Mouse (Mus musculus): Measurements from ENCODE around the gene P3h3. TPM values are rescaled to one million over a fixed set of nuclear protein-coding genes. Genes with fewer than 3 reads are reported as not detected.
A peak's percentile ranks its signal among the peaks of the same experiment; 100 is the strongest.

P3h3 gene
- polyA plus RNA-seq, 1 experiment from 2014 or later: 59.8 TPM

DNA sequence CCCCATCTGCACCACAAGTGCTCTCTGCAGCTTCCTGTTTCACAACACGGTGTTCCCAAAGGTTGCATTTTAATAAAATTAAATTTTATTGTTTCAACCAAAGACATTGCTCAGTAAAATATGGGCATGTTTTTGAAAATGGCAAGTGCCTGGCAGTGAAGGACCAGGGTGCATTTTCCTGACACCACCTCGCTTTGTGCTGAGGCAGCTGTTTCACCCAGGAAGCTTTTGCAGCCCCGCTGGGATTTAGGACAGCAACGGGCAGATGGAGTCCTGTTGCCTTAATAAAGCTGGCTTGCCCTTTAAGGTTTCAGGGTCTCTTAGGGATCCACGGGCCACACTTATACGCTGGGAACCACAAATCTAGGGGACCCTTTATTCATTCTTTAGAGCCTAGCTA lies 33.4 kb upstream of the P3h3 start:
- H3K9me3 ChIP-seq: no peaks in the 10 kb centered on the region
- no peak overlapping the region for H3K4me2 ChIP-seq
- H3K27me3 ChIP-seq: no peaks in the 10 kb centered on the region
- no peak overlapping the region for H3K9ac ChIP-seq (replicated peaks)
- no peak overlapping the region for H3K27ac ChIP-seq
- H3K36me3 ChIP-seq: no peaks in the 10 kb centered on the region
- no peaks in the 10 kb centered on the region for H3K4me1 ChIP-seq (replicated peaks)
- no peak overlapping the region for H3K4me3 ChIP-seq (replicated peaks)
- 60% methylated on average over 6 of the region's 6 CpGs for WGBS
- ATAC-seq (ENCODE audit: insufficient number of reproducible peaks, insufficient read depth, low FRiP score, low TSS enrichment, low read depth): no peak

DNA sequence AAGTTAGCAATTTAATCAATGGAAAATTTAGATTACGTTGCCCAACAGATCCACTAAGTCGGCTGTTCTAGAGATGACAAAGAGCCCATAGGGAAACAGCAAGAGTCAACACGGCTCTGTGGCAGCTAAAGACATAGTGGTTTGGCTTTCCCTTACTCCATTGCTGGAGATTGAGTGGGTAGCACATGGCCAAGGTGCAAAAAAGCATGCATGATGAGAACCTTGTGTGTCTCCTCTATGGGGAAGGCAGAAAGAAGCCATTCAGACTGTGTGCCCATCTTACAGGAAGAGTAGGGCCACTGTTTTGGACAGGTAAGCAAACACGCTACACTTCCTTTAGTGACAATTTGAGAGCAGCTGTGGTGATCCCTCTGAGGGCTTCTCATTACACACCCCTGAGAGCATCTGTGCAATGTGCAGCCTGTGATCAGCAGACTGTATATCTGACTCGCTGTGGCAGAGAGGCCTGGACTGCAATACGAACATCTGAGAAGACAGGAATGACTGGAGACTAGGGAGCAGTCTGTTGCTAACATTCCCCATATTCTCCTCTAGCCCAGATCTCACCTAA lies 31.1 kb upstream of the P3h3 start:
- WGBS: 91% methylated on average over 6 of the region's 6 CpGs
- Histone ChIP-seq H3K4me1 (replicated peaks) (peaks cover 6% of the 10 kb centered on the region; the same call in 1 of the 2 replicates), H3K27ac (no peak overlapping the region)

DNA sequence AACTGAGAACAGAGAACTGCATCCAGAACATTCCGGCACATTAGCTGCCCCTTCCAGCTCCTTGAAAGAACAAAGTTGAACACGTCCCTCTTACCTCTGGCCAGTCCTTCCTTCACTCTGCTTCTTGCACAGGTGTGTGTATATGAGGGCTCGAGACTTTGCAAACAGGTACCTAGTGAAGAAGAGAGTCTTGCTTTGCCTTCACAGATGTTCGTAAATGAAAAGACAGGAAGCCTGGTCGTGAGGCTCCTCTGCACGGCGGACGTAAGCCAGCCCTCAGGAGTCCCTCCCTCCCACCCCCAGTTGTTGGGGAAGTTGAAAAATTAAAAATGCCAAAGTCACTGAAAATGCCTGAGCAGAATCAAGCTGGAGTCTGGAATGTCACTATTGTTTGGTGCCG lies 30.4 kb upstream of the P3h3 start, which contains the start of gene Cd4:
Gene Cd4 (minus strand): TSS at position 236 of the 400 bp plus-strand sequence.
- Histone ChIP-seq H3K4me1 (replicated peaks) (peaks cover 6% of the 10 kb centered on the region; the same call in 1 of the 2 replicates), H3K4me3 (replicated peaks) (no peak within 1 kb of the TSS), H3K27me3 (no peaks in the 10 kb centered on the region), H3K4me2 (no peak within 1 kb of the TSS), H3K36me3 (no peaks in the 10 kb centered on the region), H3K27ac (no peak within 1 kb of the TSS), H3K9ac (replicated peaks) (no peak within 1 kb of the TSS), H3K9me3 (no peaks in the 10 kb centered on the region)
- 89% methylated on average over 9 of the region's 9 CpGs for WGBS
- no peak for ATAC-seq (ENCODE audit: insufficient number of reproducible peaks, insufficient read depth, low FRiP score, low TSS enrichment, low read depth)

More for the DNA sequence above, 31.1 kb upstream of the P3h3 start:
- Histone ChIP-seq H3K4me3 (replicated peaks) (no peak overlapping the region), H3K4me2 (no peak overlapping the region), H3K9ac (replicated peaks) (no peak overlapping the region), H3K27me3 (no peaks in the 10 kb centered on the region), H3K36me3 (no peaks in the 10 kb centered on the region), H3K9me3 (no peaks in the 10 kb centered on the region)
- no peak for ATAC-seq (ENCODE audit: insufficient number of reproducible peaks, insufficient read depth, low FRiP score, low TSS enrichment, low read depth)

DNA sequence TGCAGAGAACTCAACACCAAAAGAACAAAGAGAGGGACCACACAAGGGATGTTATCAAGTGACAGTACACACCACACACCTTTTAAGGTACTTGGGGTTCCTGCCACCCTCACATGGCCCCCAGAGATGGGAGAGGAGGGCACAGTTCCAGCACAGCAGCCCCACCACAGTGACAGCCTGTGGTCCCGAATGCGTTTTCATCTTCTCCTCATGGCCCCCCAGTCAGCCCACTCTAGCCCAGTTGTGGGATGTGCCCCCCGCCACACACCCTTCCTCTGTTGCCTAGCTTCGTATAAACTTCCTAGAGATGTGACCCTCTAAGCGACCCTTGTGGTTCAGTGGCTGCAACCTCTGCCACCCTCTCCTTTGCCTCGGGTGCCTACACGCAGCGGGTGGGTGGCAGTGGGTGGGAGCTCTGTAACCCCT lies 28.4 kb upstream of the P3h3 start:
- WGBS: 93% methylated on average over 8 of the region's 8 CpGs
- no peak overlapping the region for H3K4me2 ChIP-seq

DNA sequence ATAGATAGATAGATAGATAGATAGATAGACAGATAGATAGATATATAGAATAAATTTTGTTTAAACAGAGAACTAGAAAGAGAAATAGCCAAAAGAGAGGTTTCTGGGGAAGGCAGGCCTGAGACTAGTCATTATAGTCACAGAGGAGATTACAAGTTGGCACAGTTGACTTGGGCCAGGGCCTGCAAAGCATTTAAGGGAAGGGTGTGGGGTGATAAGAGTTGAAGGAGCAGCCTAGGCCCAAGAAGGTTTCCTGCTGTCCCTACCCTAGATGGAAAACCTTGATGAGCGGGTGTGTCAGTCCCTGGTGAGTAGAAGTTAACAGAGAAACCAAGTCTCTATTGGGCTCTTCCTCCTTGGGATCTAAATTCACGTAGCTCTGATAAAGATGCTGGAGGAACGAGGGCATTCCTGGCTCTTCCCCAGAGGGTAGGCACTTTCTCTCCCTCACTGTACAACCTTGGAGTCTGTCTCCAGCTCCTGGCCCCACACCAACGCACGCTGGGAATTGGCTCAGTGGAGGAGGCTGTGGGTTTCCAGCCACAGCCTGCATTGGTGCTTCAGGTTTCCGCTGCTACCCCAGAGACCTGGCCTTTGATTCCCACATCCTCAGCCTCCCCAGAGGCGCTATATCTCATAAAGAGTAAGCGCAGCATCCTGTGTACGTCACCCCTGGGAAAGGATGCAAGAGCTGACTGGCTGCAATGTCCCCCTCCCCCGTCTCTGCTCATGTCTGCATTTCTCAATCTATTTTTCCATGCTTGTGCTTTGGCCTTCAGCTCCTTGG lies 27.4 kb upstream of the P3h3 start:
- Histone ChIP-seq H3K36me3 (no peaks in the 10 kb centered on the region), H3K4me3 (replicated peaks) (no peak overlapping the region), H3K4me2 (no peak overlapping the region), H3K4me1 (replicated peaks) (peaks cover 6% of the 10 kb centered on the region; the same call in 1 of the 2 replicates), H3K9me3 (no peaks in the 10 kb centered on the region), H3K9ac (replicated peaks) (no peak overlapping the region), H3K27ac (no peak overlapping the region), H3K27me3 (no peaks in the 10 kb centered on the region)
- no peak for ATAC-seq (ENCODE audit: insufficient number of reproducible peaks, insufficient read depth, low FRiP score, low TSS enrichment, low read depth)
- 72% methylated on average over 10 of the region's 10 CpGs for WGBS

More for the DNA sequence above, 28.4 kb upstream of the P3h3 start:
- Histone ChIP-seq H3K4me3 (replicated peaks) (no peak overlapping the region), H3K36me3 (no peaks in the 10 kb centered on the region), H3K9ac (replicated peaks) (no peak overlapping the region), H3K27ac (no peak overlapping the region), H3K9me3 (no peaks in the 10 kb centered on the region), H3K4me1 (replicated peaks) (peaks cover 6% of the 10 kb centered on the region; the same call in 1 of the 2 replicates), H3K27me3 (no peaks in the 10 kb centered on the region)
- ATAC-seq (ENCODE audit: insufficient number of reproducible peaks, insufficient read depth, low FRiP score, low TSS enrichment, low read depth): no peak

DNA sequence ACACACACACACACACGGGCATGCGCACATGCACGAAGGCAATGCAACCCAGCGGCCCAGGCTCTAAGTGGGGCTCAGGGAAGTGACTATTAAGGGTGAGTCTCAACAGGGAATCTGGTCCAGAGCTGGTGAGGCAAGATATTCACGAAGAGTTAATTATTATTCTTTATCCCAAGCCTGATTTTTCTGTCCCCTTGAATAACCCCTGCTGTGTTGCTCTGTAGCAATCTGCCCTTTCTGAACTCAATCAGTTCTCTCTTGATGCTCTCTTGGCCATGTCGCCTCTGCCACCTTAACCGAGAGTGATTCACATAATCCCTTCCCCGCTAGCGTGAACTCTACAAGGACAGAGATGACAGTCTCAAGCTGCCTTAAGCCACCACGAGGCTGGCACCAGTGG lies 25.8 kb upstream of the P3h3 start:
- no peak overlapping the region for H3K4me3 ChIP-seq (replicated peaks)
- no peaks in the 10 kb centered on the region for H3K9me3 ChIP-seq
- no peaks in the 10 kb centered on the region for H3K27me3 ChIP-seq
- ATAC-seq (ENCODE audit: insufficient number of reproducible peaks, insufficient read depth, low FRiP score, low TSS enrichment, low read depth): no peak
- H3K36me3 ChIP-seq: no peaks in the 10 kb centered on the region
- H3K27ac ChIP-seq: no peak overlapping the region
- peaks cover 6% of the 10 kb centered on the region; the same call in 1 of the 2 replicates for H3K4me1 ChIP-seq (replicated peaks)
- WGBS: 83% methylated on average over 10 of the region's 10 CpGs
- H3K4me2 ChIP-seq: no peak overlapping the region
- no peak overlapping the region for H3K9ac ChIP-seq (replicated peaks)

DNA sequence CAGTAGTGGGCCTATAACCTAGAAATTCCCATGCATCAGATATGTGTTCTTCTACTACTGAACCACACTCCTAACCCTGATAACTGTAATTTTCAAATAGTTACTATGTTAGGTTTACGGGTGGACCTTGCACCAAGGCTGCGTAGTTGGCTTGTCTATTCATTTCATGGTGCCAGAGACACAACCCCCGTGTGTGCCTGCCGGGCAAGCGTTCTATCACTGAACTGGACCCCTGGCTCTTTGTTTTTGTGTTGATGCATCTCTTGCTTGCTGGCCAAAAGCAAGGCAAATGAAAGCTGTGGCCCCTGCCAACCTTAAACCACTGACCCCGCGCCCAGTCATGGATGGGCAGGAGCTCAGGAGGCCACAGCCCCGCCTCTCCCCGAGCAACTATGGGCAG lies 24.3 kb upstream of the P3h3 start:
- Histone ChIP-seq H3K27me3 (no peaks in the 10 kb centered on the region), H3K4me1 (replicated peaks) (peaks cover 6% of the 10 kb centered on the region; the same call in 1 of the 2 replicates), H3K4me2 (no peak overlapping the region), H3K4me3 (replicated peaks) (no peak overlapping the region), H3K36me3 (no peaks in the 10 kb centered on the region), H3K9me3 (no peaks in the 10 kb centered on the region), H3K27ac (no peak overlapping the region), H3K9ac (replicated peaks) (no peak overlapping the region)
- no peak for ATAC-seq (ENCODE audit: insufficient number of reproducible peaks, insufficient read depth, low FRiP score, low TSS enrichment, low read depth)
- WGBS: 89% methylated on average over 9 of the region's 9 CpGs

DNA sequence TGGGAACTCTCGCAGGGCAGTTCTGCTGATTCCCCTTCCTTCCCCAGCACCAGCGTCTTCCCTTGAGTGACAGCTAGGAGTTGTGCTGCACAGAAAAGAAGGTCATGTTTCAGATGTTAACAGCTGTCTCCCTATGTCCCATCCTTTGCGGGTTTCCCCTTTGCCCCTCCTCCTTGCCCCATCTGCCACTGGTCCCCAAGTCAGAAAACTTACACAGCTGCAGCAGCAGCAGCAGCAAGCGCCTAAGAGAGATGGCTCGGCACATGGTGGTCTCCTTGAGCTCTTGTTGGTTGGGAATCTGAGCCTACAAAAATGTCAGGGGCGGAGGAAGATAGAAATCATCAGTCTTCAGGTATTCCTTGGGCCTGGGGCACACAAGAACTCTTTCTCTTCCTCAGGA lies 21.8 kb upstream of the P3h3 start:
- Histone ChIP-seq H3K27ac (no peak overlapping the region), H3K4me3 (replicated peaks) (no peak overlapping the region), H3K4me1 (replicated peaks) (no peaks in the 10 kb centered on the region), H3K27me3 (no peaks in the 10 kb centered on the region), H3K9me3 (no peaks in the 10 kb centered on the region), H3K36me3 (no peaks in the 10 kb centered on the region), H3K4me2 (no peak overlapping the region), H3K9ac (replicated peaks) (no peak overlapping the region)
- 62% methylated on average over 6 of the region's 6 CpGs for WGBS
- ATAC-seq (ENCODE audit: insufficient number of reproducible peaks, insufficient read depth, low FRiP score, low TSS enrichment, low read depth): no peak

DNA sequence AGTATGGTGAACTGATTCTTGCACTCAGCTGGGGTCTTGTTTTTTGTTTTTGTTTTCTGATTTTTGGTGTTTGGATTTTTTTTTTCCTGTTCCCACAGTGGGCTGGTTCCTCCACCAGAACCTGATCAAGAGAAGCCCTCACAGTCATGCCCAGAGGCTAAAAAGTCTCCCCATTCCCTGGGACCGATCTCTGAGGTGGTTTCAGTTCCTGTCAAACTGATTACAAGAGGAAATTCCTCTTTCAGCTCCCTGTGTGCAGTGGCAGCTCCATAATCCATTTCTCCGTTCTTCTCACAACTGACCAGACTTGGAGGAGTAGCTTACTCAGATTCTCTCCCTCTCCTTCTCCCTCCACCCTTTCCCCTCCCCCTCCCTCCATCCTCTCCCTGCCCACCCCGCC lies 16.8 kb upstream of the P3h3 start:
- Histone ChIP-seq H3K36me3 (no peaks in the 10 kb centered on the region), H3K27me3 (no peaks in the 10 kb centered on the region), H3K4me3 (replicated peaks) (no peak overlapping the region), H3K4me2 (no peak overlapping the region), H3K27ac (no peak overlapping the region), H3K9ac (replicated peaks) (no peak overlapping the region), H3K4me1 (replicated peaks) (no peaks in the 10 kb centered on the region), H3K9me3 (no peaks in the 10 kb centered on the region)
- ATAC-seq (ENCODE audit: insufficient number of reproducible peaks, insufficient read depth, low FRiP score, low TSS enrichment, low read depth): no peak
- 52% methylated on average over 2 of the region's 3 CpGs for WGBS

DNA sequence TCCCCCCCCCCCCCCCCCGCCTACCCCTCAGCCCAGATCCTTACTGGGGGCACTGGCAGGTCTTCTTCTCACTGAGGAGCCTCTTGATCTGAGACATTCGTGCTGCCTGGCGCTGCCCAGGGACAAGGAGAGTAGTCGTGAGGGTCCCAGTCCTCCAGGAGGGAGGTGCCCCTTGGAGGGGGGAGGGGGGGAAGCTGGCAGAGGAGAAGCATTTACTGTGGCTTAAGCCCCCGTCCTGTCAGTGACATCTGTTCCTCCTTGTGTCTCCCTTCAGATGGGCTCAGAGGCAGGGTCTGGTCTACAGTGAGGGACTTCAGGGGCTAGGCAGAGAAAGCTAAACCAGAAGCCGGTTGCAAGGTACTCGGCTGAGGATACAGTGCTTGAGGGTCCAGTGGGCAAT lies 9.0 kb upstream of the P3h3 start:
- 48% methylated on average over 6 of the region's 7 CpGs for WGBS
- H3K4me1 ChIP-seq (replicated peaks): peaks cover 54% of the 10 kb centered on the region
- peaks cover 32% of the 10 kb centered on the region for H3K27me3 ChIP-seq
- no peak overlapping the region; the same call in 1 of the 2 replicates for H3K27ac ChIP-seq
- no peak overlapping the region for H3K9ac ChIP-seq (replicated peaks)
- H3K4me3 ChIP-seq (replicated peaks): no peak overlapping the region
- no peak for ATAC-seq (ENCODE audit: insufficient number of reproducible peaks, insufficient read depth, low FRiP score, low TSS enrichment, low read depth)
- H3K4me2 ChIP-seq: no peak overlapping the region
- H3K36me3 ChIP-seq: no peaks in the 10 kb centered on the region
- H3K9me3 ChIP-seq: no peaks in the 10 kb centered on the region

DNA sequence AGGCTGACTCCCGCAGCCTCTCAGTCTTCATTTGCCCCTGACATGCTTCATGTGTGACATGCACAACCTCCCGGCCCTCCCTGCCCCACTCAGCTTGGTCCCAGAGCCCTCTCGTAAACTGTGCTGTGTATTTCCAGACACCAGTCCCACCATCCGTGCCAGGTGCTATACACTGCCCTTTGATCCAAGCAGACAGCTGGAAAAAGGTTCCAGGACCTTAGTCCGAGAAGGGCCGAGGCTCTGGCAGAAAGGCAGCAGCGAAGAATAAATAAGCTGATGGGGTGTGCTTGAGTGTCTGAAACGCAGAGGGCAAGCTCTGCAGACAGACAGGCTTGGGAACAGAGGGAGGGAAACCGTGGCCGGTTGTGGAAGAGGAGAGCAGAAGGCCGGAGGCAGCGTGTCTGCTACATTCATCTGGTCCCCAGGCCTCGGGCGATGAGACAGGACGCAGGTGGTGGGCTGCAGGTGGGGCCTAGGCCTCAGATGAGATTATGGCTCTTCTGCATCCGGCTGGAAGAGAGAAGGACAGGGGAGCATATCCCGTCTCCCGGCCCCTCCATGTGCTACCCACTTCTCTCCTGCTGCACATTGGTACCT lies 8.3 kb upstream of the P3h3 start:
- 0 out of 2 replicates have a peak, but pooled peaks have one; percentile 10 for ATAC-seq (ENCODE audit: insufficient number of reproducible peaks, insufficient read depth, low FRiP score, low TSS enrichment, low read depth)
- Histone ChIP-seq H3K9me3 (no peaks in the 10 kb centered on the region), H3K36me3 (no peaks in the 10 kb centered on the region), H3K27me3 (peaks cover 34% of the 10 kb centered on the region), H3K9ac (replicated peaks) (0 out of 2 replicates have a peak overlapping the region, but pooled peaks have one; percentile 12), H3K27ac (peak overlapping the region; percentile 72), H3K4me2 (no peak overlapping the region; the same call in 1 of the 2 replicates), H3K4me1 (replicated peaks) (peaks cover 58% of the 10 kb centered on the region), H3K4me3 (replicated peaks) (no peak overlapping the region)
- WGBS: 28% methylated on average over 18 of the region's 18 CpGs

Measured in limb, embryonic 12.5 days (tissue).